Mouse (Mus musculus) embryo, embryonic 9.5 days (tissue): ENCODE data around the gene 1110008L16Rik.
"Not testable (repeated sequence)": the region's sequence is repeated elsewhere in the genome, so short reads cannot be mapped to it uniquely, and the experiment has no call there.

Experiments
- DNase-seq: peaks from one replicate; pipeline ENCODE4 v3.0.0-alpha.2; 2017; ENCODE audit errors: extremely low spot score

The 1110008L16Rik gene

GRCm38 (mm10) chr12:55338490-55338889, 39.1 kb downstream of the 1110008L16Rik start:
- DNase-seq: not testable (repeated sequence)

- DNase-seq: not testable (repeated sequence)
These were observed 43.7 kb downstream of the 1110008L16Rik start for GRCm38 (mm10) chr12:55343045-55343444.

- DNase-seq: no peak
These were observed 44.6 kb downstream of the 1110008L16Rik start for GRCm38 (mm10) chr12:55343998-55344397.

DNA sequence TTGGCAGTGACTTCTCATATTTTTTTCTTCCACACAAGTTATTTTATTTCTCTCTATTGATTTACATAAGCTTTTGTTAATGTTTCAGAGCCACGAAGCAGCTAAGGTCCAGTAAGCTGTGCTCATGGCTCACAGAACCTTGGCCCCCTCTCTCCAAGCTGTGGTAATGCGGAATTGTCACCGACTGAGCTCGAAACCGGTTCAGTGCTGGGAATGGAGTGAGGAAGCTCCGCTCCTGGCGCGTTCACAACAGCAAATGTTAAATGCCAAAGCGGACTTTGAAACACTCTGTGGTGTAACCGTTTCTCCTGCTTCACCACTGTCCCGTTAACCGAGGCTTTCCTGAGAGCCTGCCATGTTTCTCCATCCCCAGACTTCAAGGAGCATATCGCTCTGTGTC, 45.2 kb downstream of the 1110008L16Rik start:
- no peak for DNase-seq

DNA sequence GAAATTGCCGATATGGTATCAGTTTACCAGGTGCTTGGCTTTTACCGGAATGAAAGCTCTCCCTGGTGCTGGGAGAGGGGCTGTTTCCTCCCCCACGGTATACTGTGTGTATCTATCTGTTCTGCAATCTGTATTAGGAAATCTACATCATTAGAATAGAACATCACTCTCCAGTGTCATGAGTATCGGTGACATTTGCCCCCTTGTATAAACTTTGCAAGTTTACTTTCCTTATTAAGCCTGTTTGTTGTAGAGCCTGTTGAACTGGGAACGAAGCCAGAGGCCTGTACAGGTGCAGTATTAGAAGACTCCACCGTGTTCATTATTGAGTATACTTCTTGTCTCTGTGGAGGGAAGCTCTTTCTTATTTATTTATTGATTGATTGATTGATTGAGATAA, 54.0 kb downstream of the 1110008L16Rik start:
- no peak for DNase-seq

GRCm38 (mm10) chr12:55354904-55355303, 55.5 kb downstream of the 1110008L16Rik start:
- peak; percentile 28 for DNase-seq

GRCm38 (mm10) chr12:55357303-55357702, 57.9 kb downstream of the 1110008L16Rik start:
- DNase-seq: no peak

GRCm38 (mm10) chr12:55360929-55361328, 61.6 kb downstream of the 1110008L16Rik start:
- DNase-seq: no peak

GRCm38 (mm10) chr12:55365083-55365482, 65.7 kb downstream of the 1110008L16Rik start:
- DNase-seq: no peak

- no peak for DNase-seq
These were observed 73.2 kb downstream of the 1110008L16Rik start for GRCm38 (mm10) chr12:55372424-55373055.

DNA sequence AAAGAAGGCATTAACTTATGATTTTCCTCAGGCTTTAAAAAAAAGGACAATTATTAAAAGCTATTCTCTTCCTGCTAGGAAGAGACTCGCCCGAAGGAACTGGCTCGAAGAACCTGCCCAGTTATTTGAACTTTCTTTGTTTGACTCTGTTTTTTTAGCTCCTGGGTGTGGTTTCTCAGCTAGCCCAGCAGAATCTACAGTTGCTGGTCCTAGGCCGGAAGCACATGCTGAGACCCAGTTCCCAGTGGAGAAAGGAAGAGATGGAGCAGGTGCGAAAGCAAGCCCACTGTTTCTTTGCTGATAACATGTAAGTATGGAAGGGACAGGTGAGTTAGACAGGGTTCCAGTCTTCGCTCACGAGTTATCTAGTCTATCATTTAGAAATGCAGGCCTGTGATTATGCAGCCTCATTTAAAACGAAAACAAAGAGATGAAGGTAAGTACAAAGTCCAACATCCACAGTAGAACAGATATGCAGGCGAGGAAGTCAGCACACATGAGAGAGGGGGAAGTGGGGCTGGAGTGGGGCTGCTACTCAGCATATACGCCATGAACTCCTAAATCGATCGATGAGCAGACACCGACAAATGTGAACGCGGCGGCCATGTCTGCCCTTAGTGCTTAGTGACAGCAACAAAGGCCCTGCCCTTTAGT, 77.7 kb downstream of the 1110008L16Rik start:
- no peak for DNase-seq

DNA sequence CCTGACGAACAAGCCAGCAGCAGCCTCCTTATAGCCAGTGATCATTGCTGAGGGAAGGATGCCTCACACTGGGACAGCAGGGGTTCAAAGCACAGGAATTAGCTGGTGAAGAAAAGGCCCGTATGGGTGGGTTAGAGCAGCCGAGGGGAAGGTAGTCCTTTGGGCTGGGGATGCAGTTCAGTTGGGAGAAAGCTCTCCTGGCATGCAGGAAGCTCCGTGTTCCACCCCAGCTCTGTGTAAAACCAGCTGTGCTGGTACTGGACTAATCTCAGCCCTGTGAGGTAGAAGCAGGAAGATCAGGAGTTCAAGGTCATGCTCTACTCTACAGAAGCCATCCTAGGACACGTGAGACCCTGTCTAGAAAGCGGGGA, 78.2 kb downstream of the 1110008L16Rik start:
- no peak for DNase-seq

- no peak for DNase-seq
These were observed 84.8 kb downstream of the 1110008L16Rik start, which contains the start of gene Psma6 for GRCm38 (mm10) chr12:55384023-55384749. TSS of gene Psma6 (plus strand) at chr12:55384222.

GRCm38 (mm10) chr12:55384826-55385225, 85.4 kb downstream of the 1110008L16Rik start:
- DNase-seq: no peak

DNA sequence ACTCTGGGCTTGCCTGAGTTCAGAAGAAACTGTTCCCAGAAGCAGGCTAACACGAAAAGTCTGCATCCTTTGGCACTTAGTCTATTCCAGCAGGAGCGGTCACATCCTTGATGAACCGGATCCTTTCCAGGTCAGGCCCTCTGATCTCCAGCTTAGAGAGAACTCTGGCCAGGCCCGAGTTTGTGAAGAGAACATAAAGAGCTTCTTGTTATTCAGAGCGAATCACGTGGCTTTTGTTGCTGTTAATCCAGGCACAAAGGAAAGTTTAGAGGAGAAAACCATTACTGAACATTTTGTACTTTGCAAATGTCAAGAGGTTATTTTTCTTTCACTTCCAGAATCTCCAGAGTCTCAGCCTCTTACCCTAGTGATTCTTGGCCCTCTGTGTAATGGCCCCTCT, 86.6 kb downstream of the 1110008L16Rik start:
- DNase-seq: peak; percentile 27

GRCm38 (mm10) chr12:55386456-55386855, 87.1 kb downstream of the 1110008L16Rik start:
- no peak for DNase-seq

GRCm38 (mm10) chr12:55387083-55387787, 87.9 kb downstream of the 1110008L16Rik start:
- no peak for DNase-seq

DNA sequence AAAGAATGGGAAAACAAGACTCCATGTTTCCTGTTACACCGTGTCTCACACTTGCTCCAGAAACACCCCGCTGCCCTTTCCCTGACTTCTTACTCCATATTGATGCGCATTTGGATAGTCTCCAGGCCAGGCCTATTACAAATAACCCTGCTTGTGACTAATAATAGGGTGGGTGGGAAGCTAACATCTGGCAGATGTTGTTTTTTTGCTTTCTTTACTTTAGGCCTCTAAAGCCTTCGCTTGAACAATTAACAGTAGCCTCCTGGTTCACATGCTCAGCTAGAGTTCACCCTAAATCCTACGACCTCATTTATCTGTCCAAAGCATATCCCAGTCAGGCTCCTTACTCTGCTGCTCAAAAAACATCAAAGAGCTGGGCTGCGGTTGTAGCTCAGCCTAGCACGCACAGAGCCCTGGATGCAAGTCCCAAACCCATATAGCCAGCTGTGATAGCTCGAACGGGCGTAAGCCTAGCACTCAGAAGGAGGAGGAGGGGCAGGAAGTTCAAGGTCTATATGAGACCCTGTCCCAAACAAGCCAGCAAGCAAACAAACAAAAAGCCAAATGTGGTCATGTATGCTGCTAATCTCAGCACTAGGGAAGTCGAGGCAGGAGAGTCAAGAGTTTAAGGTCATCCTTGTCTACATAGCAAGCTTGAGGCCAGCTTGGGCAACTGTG, 88.5 kb downstream of the 1110008L16Rik start:
- no peak for DNase-seq

- DNase-seq: no peak
These were observed 89.1 kb downstream of the 1110008L16Rik start for GRCm38 (mm10) chr12:55388478-55388877.

DNA sequence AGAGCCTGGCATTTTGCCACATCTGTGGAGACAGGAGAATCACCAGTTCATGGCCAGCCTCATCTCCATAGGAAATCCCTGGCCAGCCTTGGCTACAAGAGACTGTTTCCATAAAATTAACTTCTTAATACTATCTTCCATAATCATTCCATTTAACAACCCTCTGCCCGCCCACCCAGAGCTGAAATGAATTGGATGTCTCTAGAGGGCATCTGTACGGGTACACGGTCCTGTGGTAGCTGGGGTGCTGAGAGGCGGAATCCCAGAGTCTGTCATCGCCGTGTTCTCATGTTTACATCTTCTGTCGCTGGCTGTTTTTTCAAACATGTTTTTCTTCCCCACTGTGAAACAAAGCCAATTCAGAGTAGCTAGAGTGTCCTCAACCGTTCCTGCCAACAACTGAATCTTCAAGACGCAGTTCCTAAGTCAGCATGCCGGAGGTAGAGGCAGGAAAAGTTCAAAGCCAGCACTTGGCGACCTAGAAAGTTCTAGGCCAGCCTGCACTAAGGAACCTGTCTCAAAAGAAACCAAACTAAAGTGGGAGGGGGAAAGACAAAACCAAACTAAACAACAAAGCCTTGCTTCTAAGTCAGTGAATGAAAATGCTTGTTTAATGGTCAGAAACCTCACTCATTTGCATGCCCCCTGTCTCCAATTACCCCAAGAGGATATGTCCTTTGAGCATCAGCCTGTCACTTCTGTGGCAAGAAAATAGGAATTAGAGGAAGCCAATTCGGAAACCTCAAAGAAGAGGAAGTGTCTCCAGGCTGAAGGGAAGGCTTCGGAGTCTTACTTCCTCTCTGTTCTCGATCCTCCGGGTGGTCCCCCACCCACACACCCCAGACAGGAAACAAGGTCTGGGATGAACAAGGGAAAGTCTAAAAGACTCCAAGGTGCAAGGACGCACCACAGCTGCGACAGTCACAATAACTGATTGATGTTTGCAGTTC, 90.0 kb downstream of the 1110008L16Rik start:
- no peak for DNase-seq
